Mouse (Mus musculus) C2C12 (cell line): Measurements from ENCODE around the gene Nxn.

Source experiments
- CEBPB ChIP-seq: IDR thresholded peaks from one replicate; pipeline ENCODE4 v1.6.1; 2011; ENCODE audit warnings: low read depth, mild to moderate bottlenecking, control low read depth, moderate library complexity
- CTCF ChIP-seq: IDR thresholded peaks from one replicate; pipeline ENCODE4 v1.5.1; 2011; ENCODE audit not compliant: control insufficient read depth, insufficient read depth, insufficient read length
- FOSL1 ChIP-seq: IDR thresholded peaks from one replicate; pipeline ENCODE4 v1.8.0; 2011; ENCODE audit warnings: mild to moderate bottlenecking, low read length; ENCODE audit not compliant: poor library complexity, insufficient read depth, severe bottlenecking
- MAX ChIP-seq: IDR thresholded peaks from one replicate; pipeline ENCODE4 v1.6.1; 2011; ENCODE audit warnings: mild to moderate bottlenecking, control low read depth
- MYOD1 ChIP-seq: IDR thresholded peaks from one replicate; pipeline ENCODE4 v1.6.1; 2011; ENCODE audit warnings: low read depth; ENCODE audit not compliant: control insufficient read depth, insufficient read length
- MYOG ChIP-seq: IDR thresholded peaks from one replicate; pipeline ENCODE4 v1.6.1; 2011; ENCODE audit not compliant: control insufficient read depth, insufficient read length; ENCODE audit errors: extremely low read depth
- USF1 ChIP-seq: IDR thresholded peaks from one replicate; pipeline ENCODE4 v1.6.1; 2011; ENCODE audit warnings: low read depth, mild to moderate bottlenecking, control low read depth, moderate library complexity

- TF ChIP-seq USF1 (no peak), CTCF (no peak), MAX (no peak), FOSL1 (no peak), CEBPB (no peak), MYOG (no peak), MYOD1 (no peak)
These were observed 10.2 kb downstream of the Nxn start for GRCm38 (mm10) chr11:76388711-76389110.
